8 mouse cellular contexts compared by ENCODE assay signal in genomic region chr11:69801379-69801977, GRCm38 (mm10). TPM values are rescaled to one million over a fixed set of nuclear protein-coding genes. Genes with fewer than 3 reads are reported as not detected.
A peak's percentile ranks its signal among the peaks of the same experiment; 100 is the strongest.
DNase-seq lines count a peak whose midpoint lies in the region; ATAC-seq and TF ChIP-seq lines count a peak whose summit lies in the region.

TSS of gene Fgf11 (minus strand) at chr11:69801857.

- H3K27me3 ChIP-seq in lung, postnatal 0 days (replicated peaks; ENCODE audit: insufficient read depth, low read length): 0 out of 2 replicates have a peak, but pooled peaks cover 6% of the 10 kb centered on the region
- H3K27me3 ChIP-seq in hindbrain, postnatal 0 days (ENCODE audit: insufficient read depth, low read length): peaks cover 20% of the 10 kb centered on the region
- peaks cover 100% of the 10 kb centered on the region for H3K27me3 ChIP-seq in liver, embryonic 15.5 days

- H3K4me2 ChIP-seq in lung, postnatal 0 days (replicated peaks; ENCODE audit: low read depth, low read length): peak within 1 kb of the TSS; percentile 86
- H3K4me2 ChIP-seq in hindbrain, postnatal 0 days (ENCODE audit: low read depth, low read length): peak within 1 kb of the TSS; percentile 95
- H3K4me2 ChIP-seq in liver, embryonic 15.5 days: peak within 1 kb of the TSS; percentile 78

- H3K9ac ChIP-seq in lung, postnatal 0 days (replicated peaks; ENCODE audit: low read depth): peak within 1 kb of the TSS; percentile 32
- peak within 1 kb of the TSS; percentile 71 for H3K9ac ChIP-seq in hindbrain, postnatal 0 days (replicated peaks; ENCODE audit: low read length)
- peak within 1 kb of the TSS; percentile 49 for H3K9ac ChIP-seq in liver, embryonic 15.5 days

- DNase-seq in cerebellum, postnatal 10 days: peak; percentile 43 to 56
- no peak for DNase-seq in cerebellum, postnatal 4 days (ENCODE audit: low spot score in 2 of 2)
- peak; percentile 8 for DNase-seq in lung, postnatal 0 days (ENCODE audit: low spot score)
- no peak for DNase-seq in lung, postnatal 10 days
- no peak for DNase-seq in hindbrain, postnatal 0 days (ENCODE audit: low spot score)
- DNase-seq in natural killer cell, adult 2 months (ENCODE audit: low spot score in 2 of 2): no peak
- DNase-seq in adrenal gland, postnatal 25 days: no peak

- H3K4me3 ChIP-seq in lung, postnatal 0 days (ENCODE audit: low read depth, low read length): peak within 1 kb of the TSS; percentile 53
- H3K4me3 ChIP-seq in hindbrain, postnatal 0 days (ENCODE audit: low read length): peak within 1 kb of the TSS; percentile 60
- peak within 1 kb of the TSS; percentile 54 for H3K4me3 ChIP-seq in liver, embryonic 15.5 days (replicated peaks)

- no peaks in the 10 kb centered on the region for H3K36me3 ChIP-seq in lung, postnatal 0 days (ENCODE audit: insufficient read depth, low read length)
- H3K36me3 ChIP-seq in hindbrain, postnatal 0 days (ENCODE audit: insufficient read depth, low read length): no peaks in the 10 kb centered on the region
- no peaks in the 10 kb centered on the region for H3K36me3 ChIP-seq in liver, embryonic 15.5 days (replicated peaks)

- 1% methylated on average over 24 of the region's 33 CpGs for WGBS in lung, postnatal 0 days
- WGBS in hindbrain, postnatal 0 days: 2% methylated on average over 33 of the region's 33 CpGs
- WGBS in liver, embryonic 15.5 days (ENCODE audit: insufficient replicate concordance): 3% methylated on average over 33 of the region's 33 CpGs

- no peak for TF ChIP-seq EP300 in lung, postnatal 0 days (IDR thresholded peaks at IDR 0.05)

- ATAC-seq in lung, postnatal 0 days: no peak
- peak; percentile 8; the same call in 1 of the 2 replicates for ATAC-seq in hindbrain, postnatal 0 days
- ATAC-seq in liver, embryonic 15.5 days (ENCODE audit: insufficient read depth): no peak

- H3K9me3 ChIP-seq in lung, postnatal 0 days (ENCODE audit: low read length): no peaks in the 10 kb centered on the region
- H3K9me3 ChIP-seq in hindbrain, postnatal 0 days (ENCODE audit: low read length): no peaks in the 10 kb centered on the region
- H3K9me3 ChIP-seq in liver, embryonic 15.5 days (replicated peaks): no peaks in the 10 kb centered on the region

- no peak for TF ChIP-seq CTCF in lung, postnatal 0 days (IDR thresholded peaks at IDR 0.05)
- TF ChIP-seq CTCF in hindbrain, postnatal 0 days (IDR thresholded peaks at IDR 0.05; ENCODE audit: low read depth): no peak

- no peak within 1 kb of the TSS for H3K27ac ChIP-seq in lung, postnatal 0 days (ENCODE audit: low read length)
- H3K27ac ChIP-seq in hindbrain, postnatal 0 days: peak within 1 kb of the TSS; percentile 92
- H3K27ac ChIP-seq in liver, embryonic 15.5 days (replicated peaks): no peak within 1 kb of the TSS

- peaks cover 35% of the 10 kb centered on the region; the same call in 1 of the 2 replicates for H3K4me1 ChIP-seq in lung, postnatal 0 days (ENCODE audit: insufficient read depth, low read depth, low read length)
- H3K4me1 ChIP-seq in hindbrain, postnatal 0 days (ENCODE audit: insufficient read depth, low read length): peaks cover 33% of the 10 kb centered on the region
- H3K4me1 ChIP-seq in liver, embryonic 15.5 days (replicated peaks): peaks cover 49% of the 10 kb centered on the region

RNA-seq across cellular contexts. Expression of gene Fgf11, which starts in this region (rescaled TPM):
- polyA plus RNA-seq in lung, postnatal 0 days (2015; fragmentation: Nextera tagmentation; extraction: Ambion mirVana): 0.57 and 0.95 TPM in 2 replicates
- 19.1 and 19.2 TPM in 2 replicates for total RNA-seq in hindbrain, postnatal 0 days (2014; rRNA removed)
- polyA plus RNA-seq in hindbrain, postnatal 0 days (2015; fragmentation: Nextera tagmentation; extraction: Ambion mirVana): 3.8 and 4.4 TPM in 2 replicates
- polyA plus RNA-seq in liver, embryonic 15.5 days (2015; fragmentation: Nextera tagmentation; extraction: Ambion mirVana): 0.16 and 0.18 TPM in 2 replicates
- 3.6 and 3.9 TPM in 2 replicates for total RNA-seq in adrenal gland, postnatal 25 days (2021)

Comparison
In these comparisons a context has a peak if more than half of its experiments do, and no peak if none do; other contexts are left out.
1. DNase-seq: peak in cerebellum, postnatal 10 days (2 of 2); none in cerebellum, postnatal 4 days (0 of 2), lung, postnatal 10 days (single experiment), hindbrain, postnatal 0 days (single experiment), natural killer cell, adult 2 months (0 of 2) and adrenal gland, postnatal 25 days (single experiment).
2. Peak in DNase-seq, H3K4me3 ChIP-seq, H3K9ac ChIP-seq and H3K4me2 ChIP-seq in lung, postnatal 0 days; RNA of the gene not detected or under 1 TPM.
3. Peak in every context shown above with its lines, with median percentiles within 50 percentile points of each other: H3K4me2 ChIP-seq, H3K4me3 ChIP-seq and H3K9ac ChIP-seq.